Mouse (Mus musculus) cerebellum, postnatal 4 days (tissue): ENCODE results near the gene Pip4k2c.
"Not testable (repeated sequence)": the region's sequence is repeated elsewhere in the genome, so short reads cannot be mapped to it uniquely, and the experiment has no call there.

ENCODE experiments used
- DNase-seq, 2 experiments: peaks; one replicate each; pipeline ENCODE4 v3.0.0; 2022; ENCODE audit warnings: low spot score in 2 of 2, mixed read lengths in 1 of 2

The Pip4k2c gene

GRCm38 (mm10) chr10:127209928-127210570, 1.3 kb downstream of the Pip4k2c start:
- no peak for DNase-seq

DNA sequence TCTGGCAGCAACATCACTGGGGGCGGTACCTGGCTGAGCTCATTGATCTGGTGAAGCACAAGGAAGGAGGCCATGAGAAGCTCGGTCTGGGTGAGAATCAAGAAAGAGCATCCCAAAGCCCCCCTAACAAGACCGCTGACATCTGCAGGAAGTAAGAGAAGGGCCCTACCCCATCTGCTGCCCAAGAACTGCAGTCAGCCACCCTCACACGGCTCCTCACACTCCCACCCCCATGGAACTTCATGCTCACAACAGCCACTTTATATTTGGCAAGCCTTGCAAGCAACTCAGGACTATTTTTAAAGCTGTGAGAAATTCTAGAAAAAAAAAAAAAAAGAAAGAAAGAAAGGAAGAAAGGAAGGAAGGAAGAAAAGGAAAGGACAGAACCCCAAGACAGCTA, 2.5 kb downstream of the Pip4k2c start:
- no peak for DNase-seq

GRCm38 (mm10) chr10:127205373-127205772, 6.0 kb downstream of the Pip4k2c start:
- DNase-seq, result no peak

- no peak for DNase-seq
Measured at GRCm38 (mm10) chr10:127204589-127204988, 6.8 kb downstream of the Pip4k2c start.

- no peak for DNase-seq
Measured at GRCm38 (mm10) chr10:127203106-127203505, 8.3 kb downstream of the Pip4k2c start.

DNA sequence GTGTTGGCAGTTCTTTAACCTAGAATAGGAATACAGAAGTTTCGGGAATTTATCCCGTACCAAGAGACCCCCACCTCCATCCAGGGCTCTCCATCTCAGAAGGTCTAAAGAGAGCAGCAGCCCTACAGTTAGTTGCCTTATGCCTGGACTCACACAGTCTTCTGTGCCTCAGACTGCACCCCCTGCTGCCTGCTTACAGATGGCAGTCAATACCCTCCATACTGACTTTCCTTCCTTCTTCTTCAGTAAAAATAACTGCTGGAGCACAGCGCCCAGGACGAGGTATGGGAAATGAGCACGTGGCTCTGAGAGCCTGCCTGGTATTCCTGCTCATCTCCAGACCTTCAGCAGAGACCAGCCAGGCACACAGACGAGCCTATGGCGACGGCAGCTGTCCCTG, 11.1 kb downstream of the Pip4k2c start:
- no peak for DNase-seq

DNA sequence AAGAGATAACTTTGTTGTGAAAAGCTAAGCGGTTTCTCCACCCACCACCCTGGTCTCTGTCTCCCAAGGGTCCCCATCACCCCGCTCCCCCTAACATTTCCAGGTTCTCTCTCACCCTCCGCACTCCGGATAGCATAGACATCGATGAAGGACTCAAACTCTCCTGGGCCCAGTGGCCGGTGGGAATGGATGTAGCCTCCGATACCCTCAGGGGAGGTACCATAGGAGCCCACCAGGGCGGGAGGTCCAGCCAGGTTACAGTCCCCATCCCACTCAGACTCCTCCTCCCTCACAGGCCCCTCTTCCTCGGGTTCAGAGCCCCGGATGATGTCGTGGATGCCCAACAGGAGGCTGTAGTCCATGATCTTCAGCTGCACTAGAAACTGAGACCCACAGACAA, 11.9 kb downstream of the Pip4k2c start:
- DNase-seq, result no peak

DNA sequence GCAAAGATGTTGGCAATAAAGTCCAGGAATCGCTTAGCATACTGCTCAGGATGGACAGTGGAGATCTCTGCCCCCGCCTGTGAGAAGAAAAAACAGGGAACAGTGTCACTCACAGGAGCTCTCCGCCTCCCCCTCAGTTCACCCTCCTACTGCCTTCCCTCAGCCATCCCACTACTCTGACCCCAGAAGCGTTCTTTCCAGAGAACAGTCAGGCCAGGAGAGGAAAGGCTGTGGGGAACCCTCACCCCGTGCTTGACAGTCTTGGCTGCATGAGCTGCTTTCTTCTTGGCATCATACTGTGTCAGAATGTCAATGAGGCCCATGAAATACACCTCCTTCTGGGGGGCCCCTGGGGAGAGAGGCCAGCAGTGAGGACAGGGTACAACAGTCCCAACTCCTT, 12.3 kb downstream of the Pip4k2c start:
- DNase-seq, result no peak

- DNase-seq, result no peak
Measured at GRCm38 (mm10) chr10:127198492-127198891, 12.9 kb downstream of the Pip4k2c start.

DNA sequence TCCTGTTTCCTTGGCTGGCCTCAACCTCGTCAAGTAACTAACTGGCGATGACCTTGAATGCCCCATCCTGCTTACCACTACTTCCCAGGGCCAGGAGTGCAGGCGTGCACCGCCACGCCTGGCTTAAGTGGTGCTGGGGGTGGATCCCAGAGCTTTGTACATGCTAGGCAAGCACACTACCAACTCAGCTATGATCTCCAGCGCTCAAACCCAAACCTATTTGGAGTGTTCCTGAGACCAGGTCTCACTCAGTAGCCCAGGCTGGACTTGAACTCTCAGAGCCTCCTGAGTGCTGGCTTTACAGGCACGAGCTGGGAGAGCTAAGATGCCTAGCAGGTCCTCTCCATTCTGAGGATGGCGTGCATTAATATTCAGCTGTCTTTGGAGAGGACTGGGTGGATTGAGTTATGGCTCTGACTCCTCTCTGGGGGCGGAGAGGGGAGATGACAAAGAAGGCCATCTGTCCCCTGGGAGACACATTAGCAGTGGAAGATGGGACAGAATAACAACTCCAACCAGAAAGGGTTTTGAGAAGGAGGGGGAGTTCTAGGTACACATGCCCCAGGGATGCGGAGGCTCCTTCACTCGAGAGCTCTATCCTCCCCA, 13.8 kb downstream of the Pip4k2c start:
- DNase-seq, result no peak

GRCm38 (mm10) chr10:127197104-127197503, 14.3 kb downstream of the Pip4k2c start:
- DNase-seq, result no peak

DNA sequence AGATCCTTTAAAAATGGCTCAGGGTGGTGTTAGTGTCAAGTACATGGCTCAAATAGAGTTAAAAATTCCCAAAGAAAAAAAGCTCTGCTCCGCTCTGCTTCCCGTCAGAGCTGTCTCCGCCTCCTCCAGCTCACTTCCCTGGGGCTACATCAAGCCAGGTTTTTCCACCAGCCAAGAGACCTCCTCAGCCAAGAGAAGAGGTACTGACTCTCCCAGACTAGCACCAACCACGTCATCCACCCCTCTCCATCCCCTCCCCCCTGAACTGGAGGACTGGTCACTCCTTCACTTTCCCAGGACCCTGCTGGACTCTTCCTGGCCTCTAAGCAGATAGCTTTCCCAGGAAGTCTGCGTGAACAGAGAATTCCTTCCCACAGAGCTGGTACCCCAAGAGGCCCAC, 15.0 kb downstream of the Pip4k2c start:
- no peak for DNase-seq

DNA sequence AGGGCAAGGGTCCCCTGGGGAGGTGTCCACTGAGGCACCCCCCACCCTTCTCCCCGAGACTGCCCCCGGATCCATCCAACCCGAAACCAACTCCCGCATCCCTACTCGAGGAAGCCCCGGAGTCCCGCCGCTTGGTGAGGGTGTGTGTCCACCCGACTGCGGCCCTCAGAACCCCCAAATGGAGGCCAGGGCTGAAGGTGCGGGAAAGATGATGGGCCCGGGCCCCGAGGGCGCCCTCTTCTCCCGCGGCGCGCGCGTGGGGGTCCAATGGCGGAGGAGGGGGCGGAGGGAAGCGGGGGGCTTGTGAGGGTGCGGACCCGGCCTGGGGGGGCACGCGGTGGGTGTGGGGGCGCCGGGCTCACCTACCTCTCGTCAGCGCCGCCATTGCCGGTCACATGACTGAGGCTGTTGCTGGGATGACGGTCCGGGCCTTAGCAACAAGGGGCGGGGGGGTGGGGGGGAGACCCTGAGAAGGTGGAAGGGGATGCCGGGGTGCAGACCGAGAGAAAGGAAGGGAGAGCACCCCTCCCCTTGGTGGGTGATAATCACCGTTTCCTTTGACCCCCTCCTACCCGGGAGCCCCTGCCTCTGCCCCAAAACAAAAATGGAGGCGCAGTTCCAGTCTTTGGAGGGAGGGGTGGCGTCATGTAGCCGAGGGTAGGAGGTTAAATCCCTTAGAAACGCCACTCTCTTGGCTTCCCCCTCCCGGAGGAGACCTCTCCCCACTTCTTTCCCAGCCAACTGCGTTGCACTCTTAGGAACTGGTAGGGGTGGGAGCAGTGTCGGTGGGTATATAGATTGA, 15.9 kb downstream of the Pip4k2c start, which contains the start of gene Dtx3:
Dtx3 (minus strand) TSS at position 401 of the 802 bp plus-strand sequence.
- DNase-seq, result peak in 1 of 2 experiments; percentile 49

- peak in 1 of 2 experiments; percentile 47 for DNase-seq
Measured at GRCm38 (mm10) chr10:127194428-127195327, 16.7 kb downstream of the Pip4k2c start.

DNA sequence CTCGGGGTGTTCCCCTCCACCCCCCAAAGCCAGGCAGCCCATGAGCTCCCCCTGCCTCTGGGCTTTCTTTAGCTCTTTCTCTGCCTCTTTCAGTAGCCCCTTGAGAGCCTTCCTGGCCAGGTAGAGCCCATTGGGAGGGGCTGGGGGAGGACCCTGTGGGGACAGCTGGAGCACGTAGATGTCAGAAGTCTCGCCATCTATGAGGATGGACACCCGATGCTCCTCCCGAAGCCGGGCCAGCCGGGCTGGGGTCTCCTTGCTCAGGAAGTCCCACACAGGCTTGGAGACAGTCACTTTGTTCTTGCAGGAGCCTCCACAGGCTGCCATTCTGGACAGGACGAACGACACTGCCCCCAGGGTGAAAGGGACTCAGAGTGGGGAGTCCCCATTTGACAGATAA, 18.4 kb downstream of the Pip4k2c start:
- DNase-seq, result no peak

GRCm38 (mm10) chr10:127192057-127192328, 19.4 kb downstream of the Pip4k2c start:
- not testable (repeated sequence) for DNase-seq

DNA sequence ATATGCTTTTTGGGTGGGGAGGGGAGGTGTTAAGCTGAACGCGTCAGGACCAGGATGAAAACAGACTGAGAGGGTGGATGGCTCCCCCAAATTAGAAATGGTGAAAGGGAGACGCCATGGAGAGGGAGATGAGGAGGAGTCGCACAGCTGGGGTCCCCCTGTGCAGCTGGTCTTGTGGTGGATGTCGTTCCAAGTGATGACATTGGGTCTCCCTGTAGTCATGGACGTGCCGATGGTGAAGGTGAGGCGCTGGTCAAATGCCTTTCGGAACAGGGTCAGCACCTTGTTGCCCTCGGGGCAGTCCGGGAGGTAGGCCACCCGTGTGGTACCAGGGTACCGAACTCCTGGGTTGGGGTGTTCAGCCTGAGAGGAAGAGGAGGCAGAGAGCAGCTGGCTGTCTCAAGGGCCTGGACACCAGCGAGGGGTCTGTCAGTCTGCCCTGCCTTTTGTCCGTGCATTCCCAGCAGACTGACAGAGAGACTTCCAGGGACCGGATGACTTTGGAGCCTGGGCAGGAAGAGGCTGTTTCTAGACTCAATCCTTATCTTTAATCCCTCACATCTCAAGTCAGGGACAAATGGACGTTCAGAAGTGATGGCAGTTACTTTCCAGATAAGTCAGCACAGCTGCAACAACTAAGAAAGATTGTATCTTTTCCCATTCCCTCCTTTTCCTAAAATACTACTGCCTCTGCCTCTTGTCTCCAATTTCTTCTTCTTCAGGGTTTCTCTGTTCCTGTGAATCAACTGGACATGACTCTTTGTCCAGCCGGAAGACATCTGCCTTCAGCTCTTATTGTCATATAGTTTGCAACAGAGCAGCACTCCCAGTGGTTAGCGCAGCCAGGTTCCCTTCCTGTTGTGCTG, 20.0 kb downstream of the Pip4k2c start:
- DNase-seq, result no peak

GRCm38 (mm10) chr10:127190398-127191190, 20.8 kb downstream of the Pip4k2c start:
- no peak for DNase-seq

DNA sequence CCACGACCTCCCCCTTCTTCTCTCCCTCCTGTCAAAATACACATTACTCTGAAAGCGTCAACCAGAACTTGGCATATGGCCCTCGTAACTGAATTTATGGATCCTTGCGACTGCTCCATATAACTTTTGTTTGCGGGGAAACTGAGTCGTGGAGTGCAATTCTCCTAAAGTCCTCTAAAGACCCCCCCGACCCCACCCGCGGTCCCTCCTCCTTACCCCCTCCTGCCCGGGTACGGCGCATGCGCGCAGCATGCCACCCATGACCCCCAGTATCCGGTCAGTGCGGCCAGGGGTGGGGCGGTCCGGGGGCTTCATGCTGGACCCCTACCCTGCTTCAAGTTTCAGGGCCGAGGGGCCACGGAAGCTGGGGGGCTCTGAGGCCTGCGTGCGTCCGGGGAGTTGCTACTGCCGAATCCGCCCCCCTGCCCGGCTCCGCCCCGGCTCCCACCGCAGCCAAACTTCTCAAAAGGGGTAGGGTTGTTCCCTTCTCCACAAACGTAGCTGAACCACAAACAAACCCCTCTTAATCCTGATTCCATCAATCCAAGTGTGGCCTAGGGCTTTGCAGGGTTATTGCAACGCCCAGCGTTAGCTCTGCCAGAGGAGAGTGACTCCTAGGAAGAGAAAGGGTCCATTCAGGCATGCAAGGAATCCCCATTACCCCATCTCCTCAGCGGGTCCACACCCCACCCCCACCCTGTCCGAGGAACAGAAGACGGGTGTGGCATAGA, 21.6 kb downstream of the Pip4k2c start, which contains the start of gene Arhgef25:
Arhgef25 (minus strand) TSS at position 433 of the 731 bp plus-strand sequence.
- DNase-seq, result no peak
